In the genomic region with DNA sequence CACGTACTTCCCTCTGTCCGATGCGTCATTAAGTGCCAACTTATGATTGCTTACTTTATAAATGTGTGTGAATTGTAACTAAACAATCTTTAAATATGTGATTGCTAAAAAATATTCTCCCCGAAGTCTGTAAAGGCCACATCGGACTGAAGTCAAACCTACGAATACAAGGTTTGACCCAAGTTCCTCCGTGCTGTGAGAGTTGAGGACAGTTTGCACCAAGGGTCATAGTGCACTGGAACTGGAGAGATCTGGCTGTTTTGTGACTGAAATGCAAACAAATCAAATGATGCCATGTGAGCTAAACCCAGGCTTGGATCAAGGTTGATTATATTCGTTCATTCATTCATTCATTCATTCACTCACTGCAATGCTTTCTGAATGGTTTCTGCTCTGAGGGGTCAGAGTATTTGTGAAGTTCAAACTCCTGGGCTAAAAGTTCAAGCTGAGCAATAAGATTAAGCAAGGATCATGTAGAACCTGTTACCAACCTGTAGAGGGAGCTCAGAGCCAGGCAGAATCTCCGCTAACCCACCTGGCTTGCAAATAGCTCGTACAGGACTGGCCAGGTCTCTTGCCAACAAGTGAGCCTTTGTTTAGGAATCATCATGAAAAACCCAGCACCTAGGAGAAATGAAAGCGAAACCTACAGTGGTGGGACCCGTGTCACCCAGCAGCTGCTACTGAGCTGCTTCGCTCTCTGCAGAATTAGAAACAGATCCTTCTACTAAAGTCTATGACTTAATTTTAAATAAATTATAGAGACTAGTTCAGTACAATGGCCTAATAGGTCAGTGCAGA, we compare ENCODE assay signal across 7 mouse cellular contexts.
DNase-seq lines count a peak whose midpoint lies in the region; ATAC-seq lines count a peak whose summit lies in the region.

No protein-coding gene starts in this region.

- H3K36me3 ChIP-seq in forebrain, embryonic 16.5 days (ENCODE audit: control insufficient read depth, insufficient read depth) = no peaks in the 10 kb centered on the region
- no peaks in the 10 kb centered on the region for H3K36me3 ChIP-seq in hindbrain, embryonic 11.5 days (ENCODE audit: control insufficient read depth, insufficient read depth, low read length)
- no peaks in the 10 kb centered on the region for H3K36me3 ChIP-seq in macrophage (ENCODE audit: inconsistent target)

- peak; percentile 49 for ATAC-seq in forebrain, embryonic 16.5 days
- peak; percentile 23; the same call in 1 of the 2 replicates for ATAC-seq in hindbrain, embryonic 11.5 days (ENCODE audit: low FRiP score)

- H3K4me2 ChIP-seq in forebrain, embryonic 16.5 days (ENCODE audit: low read length) = no peak overlapping the region
- no peak overlapping the region for H3K4me2 ChIP-seq in hindbrain, embryonic 11.5 days (replicated peaks; ENCODE audit: low read depth, low read length)

- no peak overlapping the region for H3K27ac ChIP-seq in forebrain, embryonic 16.5 days (ENCODE audit: low read length)
- no peak overlapping the region for H3K27ac ChIP-seq in hindbrain, embryonic 11.5 days (ENCODE audit: low read depth, low read length)
- no peak overlapping the region for H3K27ac ChIP-seq in macrophage

- no peak overlapping the region for H3K4me3 ChIP-seq in forebrain, embryonic 16.5 days (replicated peaks; ENCODE audit: low read length)
- H3K4me3 ChIP-seq in hindbrain, embryonic 11.5 days (ENCODE audit: low read depth, low read length) = no peak overlapping the region
- H3K4me3 ChIP-seq in macrophage (ENCODE audit: inconsistent target) = peak overlapping the region; percentile 2; the same call in 1 of the 2 replicates

- no peaks in the 10 kb centered on the region for H3K79me2 ChIP-seq in macrophage (ENCODE audit: inconsistent target)

- H3K9ac ChIP-seq in forebrain, embryonic 16.5 days (replicated peaks; ENCODE audit: low read depth, low read length) = no peak overlapping the region
- no peak overlapping the region for H3K9ac ChIP-seq in hindbrain, embryonic 11.5 days (ENCODE audit: low read depth, low read length)

- DNase-seq in R1 (ENCODE audit: low read depth, low spot score) = peak; percentile 93
- peak; percentile 53 to 55 for DNase-seq in cerebellum, adult 18-20 months
- DNase-seq in hindbrain, embryonic 11.5 days (ENCODE audit: low spot score) = peak; percentile 51
- DNase-seq in layer of hippocampus, postnatal 25 days (ENCODE audit: extremely low spot score in 1 of 2, low spot score in 1 of 2) = peak; percentile 9 to 31
- DNase-seq in right cerebral cortex, adult 2 months (ENCODE audit: low spot score in 2 of 2) = peak; percentile 44 to 55

- 51% methylated on average over 13 of the region's 13 CpGs for WGBS in forebrain, embryonic 16.5 days
- WGBS in hindbrain, embryonic 11.5 days = 53% methylated on average over 13 of the region's 13 CpGs
- 48% methylated on average over 13 of the region's 13 CpGs for WGBS in macrophage (ENCODE audit: missing documents)

- 0 out of 2 replicates have a peak, but pooled peaks cover 2% of the 10 kb centered on the region for H3K4me1 ChIP-seq in forebrain, embryonic 16.5 days (replicated peaks; ENCODE audit: control insufficient read depth, insufficient read depth, low read length)
- no peaks in the 10 kb centered on the region for H3K4me1 ChIP-seq in hindbrain, embryonic 11.5 days (replicated peaks; ENCODE audit: control insufficient read depth, insufficient read depth, low read length)

- H3K9me3 ChIP-seq in forebrain, embryonic 16.5 days (ENCODE audit: control insufficient read depth, low read length) = no peaks in the 10 kb centered on the region
- H3K9me3 ChIP-seq in hindbrain, embryonic 11.5 days (ENCODE audit: control insufficient read depth, low read length) = no peaks in the 10 kb centered on the region

- no peaks in the 10 kb centered on the region for H3K27me3 ChIP-seq in forebrain, embryonic 16.5 days (replicated peaks; ENCODE audit: control insufficient read depth, insufficient read depth, low read length)
- H3K27me3 ChIP-seq in hindbrain, embryonic 11.5 days (ENCODE audit: control insufficient read depth, insufficient read depth, low read length) = no peaks in the 10 kb centered on the region

Comparison
In these comparisons a context has a peak if more than half of its experiments do, and no peak if none do; other contexts are left out.
1. DNase-seq: peak in every context shown above with its lines; median percentile 93 in R1; 54 in cerebellum, adult 18-20 months; 51 in hindbrain, embryonic 11.5 days; 50 in right cerebral cortex, adult 2 months; 20 in layer of hippocampus, postnatal 25 days.